Mouse (Mus musculus): ENCODE results near the gene Unc45b. TPM values are rescaled to one million over a fixed set of nuclear protein-coding genes. Genes with fewer than 3 reads are reported as not detected.

Unc45b gene
- polyA plus RNA-seq, 1 experiment from 2014 or later, result 1.3 TPM

DNA sequence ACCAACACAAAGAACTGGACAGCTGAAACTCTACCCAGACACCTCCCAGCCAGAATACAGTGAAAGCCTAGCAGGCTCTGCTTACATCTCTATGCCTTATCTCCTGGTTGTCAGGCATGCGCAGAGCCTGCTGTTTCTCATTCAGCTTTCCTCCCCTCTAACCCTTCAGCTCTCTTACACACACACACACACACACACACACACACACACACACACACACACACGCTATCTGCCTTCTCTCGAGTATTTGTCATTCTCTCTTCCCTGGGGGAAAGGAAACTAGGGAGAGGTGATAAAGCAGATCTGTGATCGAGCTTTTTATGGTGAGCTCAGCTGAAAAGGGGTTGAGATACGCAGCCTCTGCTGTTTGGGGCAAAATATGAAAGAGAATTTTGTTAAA, 35.4 kb upstream of the Unc45b start:
- H3K4me3 ChIP-seq, result no peak overlapping the region
- H3K9me3 ChIP-seq, result no peaks in the 10 kb centered on the region
- WGBS, result 70% methylated on average over 5 of the region's 5 CpGs
- H3K27ac ChIP-seq, result no peak overlapping the region
- H3K36me3 ChIP-seq, result peaks cover 16% of the 10 kb centered on the region
- H3K4me2 ChIP-seq, result no peak overlapping the region
- ATAC-seq (ENCODE audit: low FRiP score), result no peak
- no peak overlapping the region for H3K9ac ChIP-seq
- peaks cover 7% of the 10 kb centered on the region for H3K4me1 ChIP-seq (replicated peaks)
- no peaks in the 10 kb centered on the region for H3K27me3 ChIP-seq

GRCm38 (mm10) chr11:82875631-82876030, 34.7 kb upstream of the Unc45b start:
- Histone ChIP-seq H3K9me3 (no peaks in the 10 kb centered on the region), H3K27ac (no peak overlapping the region), H3K36me3 (peaks cover 18% of the 10 kb centered on the region), H3K9ac (no peak overlapping the region), H3K4me1 (replicated peaks) (peaks cover 3% of the 10 kb centered on the region), H3K27me3 (no peaks in the 10 kb centered on the region), H3K4me2 (no peak overlapping the region), H3K4me3 (no peak overlapping the region)
- 93% methylated on average over 5 of the region's 5 CpGs for WGBS
- ATAC-seq (ENCODE audit: low FRiP score), result no peak

GRCm38 (mm10) chr11:82877726-82878344, 32.5 kb upstream of the Unc45b start:
- Histone ChIP-seq H3K4me1 (replicated peaks) (no peaks in the 10 kb centered on the region), H3K9ac (0 out of 2 replicates have a peak overlapping the region, but pooled peaks have one; percentile 8), H3K9me3 (no peaks in the 10 kb centered on the region), H3K27ac (no peak overlapping the region; the same call in 1 of the 2 replicates), H3K4me2 (no peak overlapping the region), H3K27me3 (no peaks in the 10 kb centered on the region), H3K4me3 (no peak overlapping the region), H3K36me3 (peaks cover 30% of the 10 kb centered on the region)
- WGBS, result 73% methylated on average over 7 of the region's 7 CpGs
- no peak for ATAC-seq (ENCODE audit: low FRiP score)

GRCm38 (mm10) chr11:82883180-82883579, 27.2 kb upstream of the Unc45b start:
- H3K9ac ChIP-seq, result no peak overlapping the region
- H3K4me1 ChIP-seq (replicated peaks), result peaks cover 2% of the 10 kb centered on the region
- H3K9me3 ChIP-seq, result no peaks in the 10 kb centered on the region
- no peaks in the 10 kb centered on the region for H3K27me3 ChIP-seq
- H3K4me2 ChIP-seq, result no peak overlapping the region
- ATAC-seq (ENCODE audit: low FRiP score), result no peak
- WGBS, result 70% methylated on average over 8 of the region's 8 CpGs
- peaks cover 27% of the 10 kb centered on the region for H3K36me3 ChIP-seq
- H3K4me3 ChIP-seq, result no peak overlapping the region
- no peak overlapping the region for H3K27ac ChIP-seq

- 87% methylated on average over 3 of the region's 3 CpGs for WGBS
- H3K4me1 ChIP-seq (replicated peaks), result peaks cover 22% of the 10 kb centered on the region
- no peak for ATAC-seq (ENCODE audit: low FRiP score)
These were observed 23.8 kb upstream of the Unc45b start for GRCm38 (mm10) chr11:82886559-82886958.

GRCm38 (mm10) chr11:82888491-82888946, 21.8 kb upstream of the Unc45b start:
- H3K4me3 ChIP-seq, result no peak overlapping the region
- H3K36me3 ChIP-seq, result no peaks in the 10 kb centered on the region
- H3K4me1 ChIP-seq (replicated peaks), result peaks cover 22% of the 10 kb centered on the region
- peak overlapping the region; percentile 82; the same call in 1 of the 2 replicates for H3K9ac ChIP-seq
- ATAC-seq (ENCODE audit: low FRiP score), result no peak
- peak overlapping the region; percentile 91 for H3K4me2 ChIP-seq
- WGBS, result 40% methylated on average over 10 of the region's 10 CpGs
- H3K9me3 ChIP-seq, result no peaks in the 10 kb centered on the region
- H3K27me3 ChIP-seq, result peaks cover 22% of the 10 kb centered on the region; the same call in 1 of the 2 replicates
- H3K27ac ChIP-seq, result no peak overlapping the region

More at GRCm38 (mm10) chr11:82886559-82886958, 23.8 kb upstream of the Unc45b start:
- H3K9me3 ChIP-seq, result no peaks in the 10 kb centered on the region
- H3K9ac ChIP-seq, result no peak overlapping the region
- H3K4me3 ChIP-seq, result no peak overlapping the region
- peaks cover 8% of the 10 kb centered on the region; the same call in 1 of the 2 replicates for H3K27me3 ChIP-seq
- H3K27ac ChIP-seq, result no peak overlapping the region
- H3K36me3 ChIP-seq, result peaks cover 8% of the 10 kb centered on the region
- no peak overlapping the region for H3K4me2 ChIP-seq

GRCm38 (mm10) chr11:82889524-82890341, 20.6 kb upstream of the Unc45b start:
- Histone ChIP-seq H3K27me3 (peaks cover 22% of the 10 kb centered on the region; the same call in 1 of the 2 replicates), H3K9me3 (no peaks in the 10 kb centered on the region), H3K4me2 (peak overlapping the region; percentile 91), H3K4me1 (replicated peaks) (peaks cover 22% of the 10 kb centered on the region), H3K4me3 (peak overlapping the region; percentile 63), H3K27ac (peak overlapping the region; percentile 73), H3K36me3 (no peaks in the 10 kb centered on the region), H3K9ac (peak overlapping the region; percentile 82)
- ATAC-seq (ENCODE audit: low FRiP score), result peak; percentile 63
- WGBS, result 7% methylated on average over 29 of the region's 31 CpGs

GRCm38 (mm10) chr11:82890342-82890762, 20.0 kb upstream of the Unc45b start, which contains the start of gene Rad51d:
Gene Rad51d, minus strand, starts transcription at chr11:82890614.
- WGBS, result under 1% methylated on average over 25 of the region's 26 CpGs
- Histone ChIP-seq H3K4me1 (replicated peaks) (peaks cover 22% of the 10 kb centered on the region), H3K9ac (peak within 1 kb of the TSS; percentile 82), H3K27me3 (peaks cover 22% of the 10 kb centered on the region; the same call in 1 of the 2 replicates), H3K4me2 (peak within 1 kb of the TSS; percentile 91), H3K4me3 (peak within 1 kb of the TSS; percentile 63), H3K27ac (peak within 1 kb of the TSS; percentile 73), H3K9me3 (no peaks in the 10 kb centered on the region), H3K36me3 (no peaks in the 10 kb centered on the region)
- peak; percentile 92 for ATAC-seq (ENCODE audit: low FRiP score)

GRCm38 (mm10) chr11:82891936-82892335, 18.4 kb upstream of the Unc45b start, which contains the start of gene Fndc8:
Gene Fndc8, plus strand, starts transcription at chr11:82892124.
- no peak for ATAC-seq (ENCODE audit: low FRiP score)
- Histone ChIP-seq H3K4me2 (no peak within 1 kb of the TSS), H3K9ac (0 out of 2 replicates have a peak within 1 kb of the TSS, but pooled peaks have one; percentile 20), H3K27ac (no peak within 1 kb of the TSS), H3K27me3 (peaks cover 22% of the 10 kb centered on the region; the same call in 1 of the 2 replicates), H3K36me3 (no peaks in the 10 kb centered on the region), H3K4me3 (no peak within 1 kb of the TSS), H3K4me1 (replicated peaks) (peaks cover 22% of the 10 kb centered on the region), H3K9me3 (no peaks in the 10 kb centered on the region)
- 70% methylated on average over 7 of the region's 7 CpGs for WGBS

- Histone ChIP-seq H3K4me1 (replicated peaks) (no peaks in the 10 kb centered on the region), H3K9me3 (no peaks in the 10 kb centered on the region), H3K9ac (no peak overlapping the region), H3K27me3 (0 out of 2 replicates have a peak, but pooled peaks cover 5% of the 10 kb centered on the region), H3K4me3 (no peak overlapping the region), H3K27ac (no peak overlapping the region), H3K36me3 (peaks cover 53% of the 10 kb centered on the region), H3K4me2 (no peak overlapping the region)
- WGBS, result 87% methylated on average over 10 of the region's 10 CpGs
- ATAC-seq (ENCODE audit: low FRiP score), result no peak
These were observed 12.9 kb upstream of the Unc45b start for GRCm38 (mm10) chr11:82897478-82897877.

GRCm38 (mm10) chr11:82899720-82900119, 10.6 kb upstream of the Unc45b start:
- Histone ChIP-seq H3K4me1 (replicated peaks) (no peaks in the 10 kb centered on the region), H3K27me3 (no peaks in the 10 kb centered on the region), H3K36me3 (peaks cover 75% of the 10 kb centered on the region), H3K9ac (no peak overlapping the region), H3K4me2 (no peak overlapping the region), H3K9me3 (no peaks in the 10 kb centered on the region), H3K27ac (no peak overlapping the region), H3K4me3 (no peak overlapping the region)
- no peak for ATAC-seq (ENCODE audit: low FRiP score)
- WGBS, result 97% methylated on average over 5 of the region's 5 CpGs

DNA sequence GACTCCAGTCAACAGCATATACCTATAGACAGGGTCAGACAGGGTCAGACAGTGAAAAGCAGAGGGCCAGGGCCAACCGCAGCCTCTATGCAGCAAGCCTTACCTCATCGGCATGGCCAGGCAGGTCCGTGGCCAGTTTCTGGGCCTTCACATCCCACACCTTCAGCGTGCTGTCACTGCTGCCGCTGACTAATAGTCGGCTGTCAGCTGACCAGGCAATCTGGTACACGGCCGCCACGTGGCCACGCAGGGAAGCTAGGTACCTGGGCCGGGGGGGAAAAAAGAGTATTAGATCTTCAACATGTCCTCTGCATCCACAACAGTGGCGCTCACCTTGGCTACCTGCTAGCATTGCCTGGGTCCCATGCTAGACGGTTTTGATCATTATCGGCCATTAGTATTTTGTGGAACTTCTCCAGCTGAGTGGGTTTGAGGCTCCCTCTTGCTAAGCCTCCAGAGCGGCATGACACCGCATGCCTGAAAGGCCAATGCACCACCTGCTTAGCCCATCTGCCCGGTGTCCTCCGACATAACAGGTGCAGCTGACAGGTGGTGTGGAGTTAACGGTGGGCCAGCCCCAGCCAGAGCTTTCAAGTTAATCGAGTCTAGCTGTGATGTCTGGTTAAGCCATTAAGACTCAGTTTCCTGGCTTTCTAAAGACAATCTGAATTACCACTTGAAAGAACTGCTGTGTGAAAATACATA, 8.6 kb upstream of the Unc45b start:
- Histone ChIP-seq H3K4me3 (no peak overlapping the region), H3K4me1 (replicated peaks) (peaks cover 2% of the 10 kb centered on the region; the same call in 1 of the 2 replicates), H3K9ac (no peak overlapping the region), H3K36me3 (peaks cover 91% of the 10 kb centered on the region), H3K4me2 (no peak overlapping the region), H3K27me3 (no peaks in the 10 kb centered on the region), H3K9me3 (no peaks in the 10 kb centered on the region), H3K27ac (no peak overlapping the region)
- 93% methylated on average over 20 of the region's 20 CpGs for WGBS
- ATAC-seq (ENCODE audit: low FRiP score), result no peak

Data from hindbrain, embryonic 13.5 days (tissue).